Mouse (Mus musculus) heart, adult 9 months (tissue): Measurements from ENCODE around the gene Gpr183.
A peak's percentile ranks its signal among the peaks of the same experiment; 100 is the strongest.

ENCODE experiments used
- DNase-seq, 2 experiments: peaks; one replicate each; pipeline ENCODE4 v3.0.0; 2022; ENCODE audit warnings: low spot score in 2 of 2

Gpr183 gene

DNA sequence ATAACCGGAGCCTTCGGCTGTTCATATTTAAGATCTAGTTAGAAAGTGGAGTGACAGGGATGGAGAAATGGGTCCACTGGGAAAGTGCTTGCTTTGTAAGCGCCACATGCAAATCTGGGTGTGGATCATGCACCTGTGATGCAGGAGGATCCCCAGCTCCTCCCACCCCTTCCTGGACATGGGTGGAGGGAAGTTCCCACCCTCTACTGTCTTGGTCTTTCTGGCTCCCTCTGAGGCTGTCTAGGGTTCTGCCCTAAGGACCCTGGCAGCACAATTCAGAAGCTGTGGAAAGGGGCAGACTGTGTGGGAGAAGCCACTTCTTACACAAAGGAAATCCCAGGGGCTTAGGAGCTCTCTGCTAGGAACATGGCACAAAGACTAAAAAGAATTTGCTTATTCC is 33.4 kb downstream of the Gpr183 start:
- DNase-seq: no peak

DNA sequence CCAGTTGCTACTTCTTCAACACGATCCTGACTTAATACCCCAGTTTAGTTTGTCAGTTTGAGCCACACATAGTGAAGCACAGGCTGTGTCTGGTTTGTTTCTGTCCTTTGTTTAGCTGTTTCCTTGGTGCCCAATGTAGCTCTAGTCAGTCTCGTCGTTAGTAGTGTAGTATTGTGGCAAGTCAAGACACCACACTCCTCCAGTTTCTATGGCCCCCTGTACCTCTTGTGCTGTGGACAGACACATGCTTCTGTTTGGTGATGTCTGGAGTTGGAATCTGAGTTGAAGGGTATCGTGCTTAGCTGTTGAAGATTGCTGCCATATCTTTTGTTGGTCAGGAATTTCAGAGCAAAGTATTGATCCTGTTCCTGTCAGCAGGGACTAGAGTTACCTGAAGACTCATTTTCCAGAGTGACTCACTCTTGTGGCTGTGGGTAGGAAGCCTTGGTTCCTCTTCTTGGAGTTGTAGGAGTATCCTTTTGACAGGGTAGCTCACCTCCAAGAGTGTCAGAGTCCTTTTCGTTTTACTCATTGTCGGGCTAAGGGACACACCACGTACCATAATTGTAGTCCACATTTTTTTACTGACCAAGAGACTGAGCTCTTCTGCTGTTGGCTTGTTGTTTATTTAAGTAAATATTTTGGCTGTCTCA is 34.1 kb downstream of the Gpr183 start:
- DNase-seq: no peak

DNA sequence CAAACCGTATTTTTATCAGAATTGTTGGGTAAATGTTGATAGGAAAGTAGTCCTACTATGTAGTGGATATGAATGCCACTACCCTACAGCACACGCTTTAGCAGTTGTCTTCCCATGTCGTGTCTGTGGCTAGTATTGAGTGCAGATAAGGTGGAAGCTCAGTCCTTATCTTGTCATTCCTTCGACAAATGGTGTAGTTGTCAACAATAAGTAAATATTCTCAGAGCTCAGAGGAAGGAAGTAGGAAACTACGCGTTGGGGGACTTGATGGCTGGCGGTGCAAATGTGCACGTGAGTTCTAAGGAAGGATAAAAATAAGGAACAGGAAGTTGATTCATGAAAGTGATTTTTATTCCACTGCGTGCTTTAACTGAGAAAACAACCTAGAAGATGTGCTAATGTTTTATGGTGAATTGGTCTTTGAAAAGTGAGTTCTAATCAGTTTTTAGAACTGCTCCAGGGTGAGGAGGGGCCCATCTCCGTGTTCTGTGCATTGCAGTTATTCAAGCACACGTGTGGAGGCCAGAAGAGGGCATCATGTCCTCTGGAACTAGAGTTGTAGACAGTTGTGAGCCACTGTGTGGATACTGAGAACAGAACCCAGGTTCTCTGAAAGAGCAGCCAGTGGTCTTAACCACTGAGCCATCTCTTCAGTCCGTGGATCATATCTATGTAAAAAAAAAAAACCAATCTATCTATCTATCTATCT is 35.6 kb downstream of the Gpr183 start:
- DNase-seq: peak in 1 of 2 experiments; percentile 53

DNA sequence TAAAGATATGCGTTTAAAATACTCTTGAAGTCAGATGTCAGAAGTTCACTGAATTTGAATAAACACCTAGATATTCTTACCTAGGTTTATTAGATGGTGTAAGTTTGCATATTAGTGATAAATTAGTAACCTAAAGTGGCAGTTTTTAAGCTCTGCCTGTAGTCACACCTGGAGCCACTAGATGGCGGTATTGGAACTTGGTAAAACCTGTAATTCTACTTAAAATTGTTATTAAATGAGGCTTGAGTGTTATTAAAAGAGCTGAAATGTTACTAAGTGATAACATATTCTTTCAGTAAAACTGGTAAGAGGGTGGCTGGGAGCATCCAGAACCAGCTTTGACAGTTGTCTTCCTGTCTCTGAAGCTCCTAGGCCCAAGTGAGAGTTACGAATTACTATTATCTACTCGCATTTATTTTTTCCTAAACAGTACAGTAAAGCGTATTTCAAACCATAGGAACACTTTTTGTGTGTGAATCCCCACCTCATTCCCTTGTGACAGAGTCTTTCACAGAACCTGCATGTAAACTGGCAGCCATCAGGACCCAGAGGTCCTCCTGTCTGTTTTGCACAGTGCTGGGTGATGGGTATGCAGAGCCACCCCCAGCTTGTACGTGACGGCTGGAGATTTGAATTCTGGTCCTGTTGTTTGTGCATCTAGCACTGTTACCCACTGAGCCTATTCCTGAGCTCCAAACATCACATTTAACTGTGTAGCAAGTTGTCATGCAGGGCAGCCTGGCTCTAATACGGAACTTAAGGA is 36.4 kb downstream of the Gpr183 start:
- peak in 1 of 2 experiments; percentile 52 for DNase-seq

DNA sequence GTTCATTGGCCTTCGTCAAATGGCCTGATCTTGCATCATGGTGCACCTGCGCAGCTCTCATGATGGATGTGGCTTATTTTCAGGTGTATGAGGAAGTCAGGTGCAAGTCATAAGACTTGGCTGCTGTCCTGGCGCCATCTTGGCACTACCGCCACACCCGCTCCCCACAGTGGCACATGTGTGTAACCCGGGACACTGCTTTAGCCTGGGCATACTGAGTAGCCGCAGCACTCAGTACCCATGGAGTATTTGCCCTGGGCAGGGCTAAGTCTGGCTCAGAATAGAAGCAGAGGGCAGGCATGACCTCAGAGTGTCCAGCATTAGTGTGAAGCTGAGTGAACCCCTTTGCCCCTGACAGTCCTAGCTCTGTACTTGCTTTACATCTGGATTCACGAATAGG is 37.5 kb downstream of the Gpr183 start:
- no peak for DNase-seq

DNA sequence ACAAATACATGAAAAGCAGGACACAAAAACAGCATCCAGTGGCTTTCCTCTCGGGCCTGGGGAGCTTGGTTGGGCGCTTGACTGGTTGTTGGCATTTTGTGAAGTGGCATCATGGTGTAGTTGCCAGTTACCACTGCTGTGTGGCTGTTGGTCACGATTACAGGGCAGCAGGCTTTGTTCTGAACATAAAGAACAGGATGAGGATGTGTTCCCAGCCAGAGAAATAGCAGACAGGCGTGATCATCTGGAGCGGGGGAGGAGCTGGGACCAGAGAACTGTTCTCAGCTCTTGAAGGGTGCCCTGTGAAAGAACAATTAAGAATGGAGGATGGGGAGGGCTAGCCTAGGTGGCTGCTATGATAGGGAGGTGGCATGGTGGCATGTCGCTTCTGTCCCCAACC is 38.1 kb downstream of the Gpr183 start:
- no peak for DNase-seq

DNA sequence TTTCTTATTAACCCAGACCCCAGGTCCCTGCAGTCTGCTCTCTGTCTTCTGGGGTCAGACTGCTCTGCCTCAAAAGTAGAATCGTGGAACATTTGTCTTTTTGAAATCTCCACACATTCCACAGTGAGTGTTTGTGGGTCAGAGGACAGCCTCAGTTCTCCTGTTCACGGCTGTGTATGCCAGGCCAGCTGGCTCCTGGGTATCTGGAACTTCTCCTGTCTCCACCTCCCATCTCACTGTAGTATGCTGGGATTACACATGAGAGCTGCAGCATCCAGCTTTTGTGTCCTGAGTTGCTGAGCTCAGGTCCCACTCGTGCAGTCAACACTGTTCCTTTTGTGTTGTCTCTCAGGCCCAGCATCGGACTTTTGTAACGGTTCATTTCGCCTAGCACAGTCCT is 40.1 kb downstream of the Gpr183 start:
- no peak for DNase-seq

DNA sequence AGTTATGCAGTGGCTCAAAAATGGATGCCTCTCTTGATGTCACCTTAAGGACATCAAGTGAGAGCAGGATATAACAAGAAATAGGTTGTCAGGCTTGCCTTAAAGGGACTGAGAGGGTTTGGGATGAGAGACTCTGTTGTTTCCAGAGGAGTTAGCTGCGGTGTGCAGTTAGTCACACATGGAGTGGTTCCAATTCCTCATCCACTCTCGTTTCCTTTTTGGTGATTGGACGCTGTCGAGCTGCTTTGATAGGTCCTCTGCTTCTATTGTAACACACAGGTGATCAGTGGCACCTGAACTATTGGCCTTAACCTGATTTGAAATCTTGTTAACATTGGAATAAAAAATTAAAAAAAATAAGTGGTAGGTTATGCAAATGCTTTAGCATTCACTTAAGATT is 42.3 kb downstream of the Gpr183 start:
- no peak for DNase-seq

DNA sequence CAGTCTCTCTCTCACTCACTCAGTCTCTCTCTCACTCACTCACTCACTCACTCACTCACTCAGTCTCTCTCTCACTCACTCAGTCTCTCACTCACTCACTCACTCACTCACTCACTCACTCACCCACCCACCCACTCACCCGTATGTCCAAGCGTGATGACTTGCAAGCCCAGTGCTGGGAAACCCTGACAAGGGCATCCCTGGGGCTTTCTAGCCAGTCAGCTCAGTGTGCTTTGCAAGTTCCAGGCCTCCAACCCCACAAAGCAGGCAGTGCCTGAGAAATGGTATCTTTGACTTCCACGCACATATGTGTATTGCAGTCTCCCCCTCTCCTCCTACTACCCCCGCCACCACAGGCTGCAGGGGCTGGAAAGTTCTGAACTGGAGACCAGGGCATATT is 43.0 kb downstream of the Gpr183 start:
- DNase-seq: no peak

DNA sequence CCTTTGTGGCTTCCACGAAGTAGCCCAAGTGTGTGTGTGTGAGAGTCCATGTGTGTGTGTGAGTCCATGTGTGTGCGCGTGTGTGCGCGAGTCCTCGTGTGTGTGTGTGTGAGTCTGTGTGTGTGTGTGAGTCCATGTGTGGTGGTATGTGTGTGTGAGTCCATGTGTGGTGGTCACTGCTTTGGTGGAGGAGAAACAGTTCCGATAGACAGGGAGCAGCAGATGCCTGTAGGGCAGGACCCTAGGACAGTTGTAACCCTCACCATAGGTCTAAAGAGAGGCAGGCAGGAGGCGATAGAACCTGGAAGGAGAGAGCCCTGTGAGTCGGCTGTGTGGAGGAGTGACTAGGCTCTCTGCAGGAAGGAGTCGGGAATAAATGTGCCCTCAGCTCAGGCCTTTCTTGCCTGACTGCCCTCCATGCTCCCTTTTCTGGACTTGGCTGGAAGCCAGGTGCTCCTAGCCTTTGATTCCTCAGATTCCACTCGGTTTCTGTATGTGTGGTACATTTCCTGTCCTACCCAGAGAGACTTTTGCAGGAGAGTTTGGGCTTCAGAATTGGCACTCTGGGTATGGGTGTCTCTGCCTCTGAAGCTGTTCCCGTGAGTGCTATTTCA is 44.4 kb downstream of the Gpr183 start:
- DNase-seq: no peak

DNA sequence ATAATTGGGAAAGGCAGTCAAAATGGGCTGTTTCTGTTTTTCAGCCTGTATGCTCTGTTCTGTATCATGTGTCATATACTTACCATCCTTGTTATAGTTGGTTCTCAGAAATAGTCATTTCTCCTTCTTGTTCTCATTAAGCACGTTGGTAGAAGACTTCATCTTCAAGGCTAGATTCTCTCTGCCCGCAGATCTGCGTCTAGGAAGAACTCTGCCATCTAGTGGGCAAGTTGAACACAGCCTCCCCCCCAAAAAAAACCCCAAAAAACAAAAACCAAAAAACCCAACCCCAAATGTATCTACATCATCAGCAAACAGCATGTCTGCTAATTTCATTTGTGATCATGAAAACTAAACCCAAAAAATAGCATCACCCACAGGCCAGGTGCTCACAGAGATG is 45.2 kb downstream of the Gpr183 start:
- DNase-seq: no peak

DNA sequence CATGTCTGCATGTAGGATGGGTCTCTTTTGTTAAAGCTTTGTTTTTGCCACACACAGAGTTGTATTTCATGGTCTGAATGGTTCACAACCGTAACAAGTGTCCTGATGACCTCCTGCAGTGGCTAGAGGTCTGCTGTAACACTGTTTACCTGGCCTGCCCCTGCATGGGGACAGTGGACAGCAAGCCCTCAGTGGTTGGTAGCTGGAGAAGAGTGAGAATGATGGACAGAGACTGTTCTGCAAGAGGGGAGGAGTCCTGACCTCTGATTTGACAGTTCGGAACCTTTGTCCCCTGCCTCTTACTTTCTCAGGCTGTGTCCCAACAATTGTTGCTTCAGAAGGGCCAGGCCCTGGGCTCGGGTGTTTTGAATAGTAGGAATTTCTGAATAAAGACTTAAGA is 46.7 kb downstream of the Gpr183 start:
- no peak for DNase-seq

DNA sequence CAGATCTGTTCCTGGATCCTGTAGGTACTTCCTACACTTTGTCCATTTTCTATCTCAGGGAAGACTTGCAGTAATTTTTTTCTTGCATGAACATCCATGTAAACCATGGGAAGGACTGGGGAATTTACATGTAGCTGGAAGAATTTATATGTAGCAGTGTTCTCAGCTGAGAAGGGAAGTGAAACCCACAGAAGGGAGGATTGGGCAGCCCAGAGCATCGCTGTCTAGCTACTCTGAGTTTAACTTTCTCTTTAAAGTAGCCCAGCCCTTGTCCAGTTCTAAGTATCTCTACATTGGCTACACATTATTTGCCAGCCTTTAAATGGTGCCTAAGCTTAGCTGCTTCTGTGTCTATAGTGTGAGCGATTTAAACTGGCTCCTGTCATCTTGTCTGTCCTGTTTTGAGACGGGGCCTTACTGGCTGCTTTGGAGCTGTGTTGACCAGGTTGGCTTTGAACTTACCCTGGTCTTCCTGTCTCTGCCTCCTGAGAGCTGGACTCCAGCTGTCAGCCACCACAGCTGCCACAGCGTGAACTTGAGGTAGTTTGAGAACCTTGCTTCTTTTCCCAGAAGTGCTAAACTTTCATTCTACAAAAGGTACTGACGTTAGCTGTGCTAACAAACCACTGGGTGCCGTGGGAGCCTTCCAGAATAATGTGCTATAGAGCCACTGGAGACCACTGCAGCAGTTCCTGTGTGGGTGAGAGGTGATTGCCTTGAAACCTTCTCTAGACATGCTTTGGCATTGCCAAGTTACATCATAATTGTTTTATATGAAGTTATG is 48.5 kb downstream of the Gpr183 start:
- no peak for DNase-seq

DNA sequence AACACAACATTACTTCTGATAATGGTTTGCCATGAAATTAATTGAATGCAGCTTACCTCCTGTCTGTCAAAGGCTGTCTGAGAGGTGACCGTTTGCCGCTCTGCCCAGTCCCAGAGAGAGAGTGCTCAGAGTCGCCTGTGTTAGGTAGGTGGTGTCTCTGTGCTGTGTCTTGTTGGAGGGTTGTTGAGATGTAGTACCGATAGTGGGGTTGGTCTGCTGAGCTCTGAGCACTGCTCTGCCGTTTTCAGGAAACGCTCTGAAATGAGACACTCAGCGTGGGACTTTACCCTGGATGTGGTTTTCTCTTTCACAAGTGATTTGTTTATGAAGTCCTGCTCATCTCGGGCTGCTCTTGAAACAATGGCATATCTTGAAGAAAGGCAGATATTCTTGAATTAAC is 49.4 kb downstream of the Gpr183 start, which contains the start of gene Gpr18:
TSS of gene Gpr18 (minus strand) at position 161 of the 400 bp plus-strand sequence.
- DNase-seq: no peak

DNA sequence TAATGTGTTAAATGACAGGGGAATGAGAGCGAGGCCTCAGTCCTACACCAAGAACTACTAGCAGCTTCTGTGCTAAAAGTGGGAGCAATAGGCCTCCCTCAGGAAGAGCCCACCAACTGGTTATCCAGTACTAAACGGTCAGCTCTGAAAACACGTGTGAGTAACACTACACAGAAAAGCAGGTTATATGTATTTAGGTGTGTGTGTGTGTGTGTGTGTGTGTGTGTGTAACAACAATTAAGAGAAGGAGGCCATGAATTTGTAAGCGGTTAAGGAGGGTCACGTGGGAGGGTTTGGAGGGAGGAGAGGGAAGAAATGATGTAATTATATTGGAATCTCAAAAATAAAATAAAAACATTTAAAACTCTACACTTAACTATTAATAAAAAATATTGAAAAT is 49.9 kb downstream of the Gpr183 start:
- no peak for DNase-seq

DNA sequence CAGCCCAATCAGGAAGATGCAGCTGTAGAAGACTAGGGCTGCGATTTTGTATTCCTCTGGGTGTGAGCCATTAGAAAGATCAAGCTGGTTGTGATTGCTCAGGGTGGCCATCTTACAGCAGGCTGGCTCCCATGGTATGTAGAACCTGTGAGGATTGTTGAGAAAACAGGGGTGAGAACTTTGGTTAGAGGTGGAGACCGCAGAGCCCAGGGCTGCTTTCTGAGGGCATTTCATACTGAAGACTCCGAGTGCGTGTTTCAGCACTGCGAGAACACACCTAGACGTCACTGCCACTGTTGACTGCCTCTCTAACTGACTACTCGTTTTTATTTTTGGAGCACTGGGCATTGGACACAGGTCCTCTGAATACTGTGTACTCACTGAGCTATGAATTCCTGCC is 52.5 kb downstream of the Gpr183 start:
- no peak for DNase-seq

DNA sequence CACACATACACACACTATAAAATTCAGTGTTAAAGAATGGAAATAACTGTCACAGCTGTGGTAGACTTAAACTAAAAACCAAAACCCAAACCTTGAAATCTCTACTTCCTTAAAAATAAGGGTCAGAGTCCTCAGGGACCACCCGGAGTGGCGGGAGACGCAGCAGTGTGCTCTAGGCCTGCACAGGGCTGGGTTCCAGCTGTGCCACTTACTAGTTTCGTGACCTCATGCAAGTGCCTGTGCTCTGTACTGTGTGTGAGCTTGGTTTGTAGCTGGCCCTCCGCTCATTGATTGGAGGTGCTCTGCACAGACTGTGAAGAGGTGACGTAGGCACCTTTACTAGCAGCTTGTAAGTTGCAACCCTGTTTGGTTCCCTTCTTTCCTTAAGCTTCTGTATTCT is 55.1 kb downstream of the Gpr183 start:
- DNase-seq: no peak

DNA sequence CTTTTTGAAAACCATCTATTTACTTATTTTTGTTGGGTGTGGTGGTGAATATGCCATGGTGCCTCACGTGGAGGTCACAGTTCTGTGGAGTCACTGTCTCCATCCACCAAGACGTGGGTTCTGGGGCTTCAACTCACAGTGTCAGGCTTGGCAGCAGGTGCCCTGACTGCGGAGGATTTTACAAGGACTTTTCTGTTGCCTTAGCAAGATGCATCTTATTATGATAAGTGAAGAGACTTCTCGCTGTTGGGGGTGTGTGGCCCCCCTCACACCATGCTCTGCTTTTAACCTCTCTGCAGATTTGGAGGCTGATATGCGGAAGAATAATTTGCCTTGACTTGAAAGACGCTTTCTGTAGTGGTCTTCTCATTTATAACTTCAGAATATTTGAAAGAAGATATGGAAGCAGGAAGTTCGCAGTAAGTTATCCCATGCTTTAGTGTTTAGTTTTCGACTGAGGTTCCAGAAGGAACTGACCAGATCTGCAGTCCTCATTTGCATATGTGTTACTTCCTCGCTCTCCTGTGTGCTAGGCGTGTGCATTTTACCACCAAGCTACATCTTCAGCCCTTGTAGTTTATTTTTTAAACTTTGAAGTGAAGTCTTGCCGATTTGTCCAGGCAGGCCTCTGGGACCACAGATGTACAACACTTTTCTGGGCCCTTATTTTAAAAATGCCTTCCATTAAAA is 57.9 kb downstream of the Gpr183 start:
- no peak for DNase-seq

DNA sequence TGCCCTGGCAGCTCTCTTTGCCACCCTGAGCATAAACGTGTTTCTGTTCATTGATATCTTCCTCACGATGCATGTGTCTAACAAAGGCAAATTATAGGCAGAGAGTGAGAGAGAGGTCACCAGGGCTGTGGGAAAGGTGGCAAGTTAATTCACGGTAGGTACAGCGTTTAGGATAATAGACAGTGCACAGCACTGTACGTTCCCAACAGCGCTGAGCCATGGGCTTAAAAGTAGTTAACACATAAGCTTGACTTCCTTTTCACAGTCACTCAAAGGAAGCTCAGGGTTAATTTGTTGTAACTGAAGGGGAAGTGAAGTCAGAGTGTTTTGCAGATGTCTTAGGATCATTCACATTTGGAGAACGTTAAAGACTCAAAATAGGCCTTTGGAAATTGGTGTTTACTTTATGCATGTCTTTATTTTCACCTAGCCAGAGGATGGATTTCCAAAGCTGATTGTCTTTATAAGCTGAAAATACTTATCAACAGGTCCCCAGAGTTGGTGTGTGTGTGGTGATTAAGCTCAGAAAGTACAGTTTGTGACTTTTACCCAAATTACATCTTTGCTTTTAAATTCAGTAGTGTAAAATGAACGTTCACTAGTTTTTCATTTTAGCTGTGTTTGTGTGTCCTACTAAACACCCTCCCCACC is 58.5 kb downstream of the Gpr183 start:
- DNase-seq: no peak

DNA sequence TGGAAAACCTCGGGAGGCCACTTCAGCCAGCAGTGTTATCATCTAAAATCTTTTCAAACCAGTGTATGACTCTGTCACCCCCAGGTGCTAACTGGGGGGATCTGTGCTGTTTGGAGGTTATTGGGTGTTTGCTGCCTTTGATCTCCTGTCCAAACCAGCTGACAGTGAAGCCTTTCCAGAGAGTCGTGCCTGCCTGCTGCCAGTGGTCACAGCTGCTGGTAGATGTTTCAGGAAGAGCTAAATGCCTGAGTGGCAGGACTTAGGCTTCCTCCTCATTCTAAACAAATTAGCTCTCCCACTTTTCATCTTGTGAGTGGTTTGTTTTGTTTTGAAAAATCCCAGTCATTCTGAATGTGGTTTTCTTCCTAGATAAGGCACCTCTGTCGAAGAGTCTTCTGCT is 60.2 kb downstream of the Gpr183 start:
- DNase-seq: no peak
